Mouse (Mus musculus) mature B cell (primary cell): ENCODE measurements at regions not wholly inside any gene's neighbourhood (a gene's known extent, or its start where the extent isn't known, plus 50 kb on each side); places are given as distances from the start of the nearest gene placed in this dataset.

Experiments used
- in situ Hi-C: fragments of 300-500 bp; cut with MboI; formaldehyde crosslinking; loops from 2 replicates; pipeline ENCODE4 v1.14.3; 2019

DNA sequence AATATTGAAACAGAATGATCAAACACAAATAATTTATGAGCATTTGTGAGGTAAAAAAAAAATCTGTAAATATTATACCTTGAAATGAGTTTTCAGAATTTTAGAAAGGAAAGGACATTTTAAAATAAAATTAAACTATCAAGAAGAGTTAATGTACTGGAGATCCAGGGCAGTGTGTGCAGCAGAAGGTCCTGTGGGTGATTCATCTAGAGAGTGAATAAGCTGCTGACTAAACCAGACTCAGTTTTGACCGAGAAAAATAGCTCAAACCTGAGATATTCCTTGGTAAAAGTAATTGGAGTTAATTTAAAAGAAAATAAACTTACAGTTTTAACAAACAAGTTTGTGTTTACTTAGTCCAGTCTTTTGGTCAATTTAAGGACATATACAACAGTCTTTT, 1118.6 kb upstream of the Celf2 start:
- in situ Hi-C loops: no loop called here

- in situ Hi-C loops: no loop called here
These were observed 1119.3 kb upstream of the Celf2 start for GRCm38 (mm10) chr2:8628485-8629208.

DNA sequence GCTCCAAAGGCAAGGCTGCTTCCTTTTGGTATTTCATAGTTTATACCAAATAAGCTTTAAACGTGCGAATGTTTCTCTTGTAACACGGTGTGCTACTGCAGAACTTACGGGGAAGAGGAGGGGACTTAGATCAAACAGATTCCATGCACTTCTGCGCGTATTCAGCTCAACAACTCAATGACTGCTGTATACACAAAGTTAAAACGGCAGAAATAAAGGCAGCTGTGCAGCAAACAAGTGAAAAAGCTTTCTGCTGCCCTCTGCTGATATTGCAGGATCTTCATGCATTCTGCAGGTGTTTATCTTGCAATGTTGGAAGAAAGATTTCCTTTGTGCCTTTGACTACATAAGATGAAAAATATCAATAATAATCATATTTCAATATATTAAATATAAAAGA, 1128.7 kb upstream of the Celf2 start:
- in situ Hi-C loops: no loop called here

GRCm38 (mm10) chr2:8639282-8639681, 1129.9 kb upstream of the Celf2 start:
- in situ Hi-C loops: no loop called here

DNA sequence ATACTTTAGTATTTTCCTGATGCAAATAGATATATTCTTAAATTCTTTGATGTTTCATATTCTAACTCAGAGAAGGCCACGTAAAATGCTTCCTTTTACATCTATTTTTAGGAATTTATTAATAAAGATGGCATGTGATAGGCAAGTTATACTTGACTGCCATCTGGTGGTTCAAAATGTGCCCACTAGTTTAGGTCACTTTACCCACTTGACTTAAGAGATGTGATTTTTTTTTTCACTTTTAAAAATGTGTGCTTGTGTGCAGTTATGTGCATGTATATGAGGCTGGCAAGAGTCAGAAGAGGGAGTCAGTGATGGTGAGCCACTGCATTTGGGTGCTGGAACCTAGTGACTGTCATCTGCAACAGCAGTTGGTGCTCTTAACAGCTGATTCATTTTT, 1136.1 kb upstream of the Celf2 start:
- in situ Hi-C loops: no loop called here

GRCm38 (mm10) chr2:8660544-8660943, 1151.2 kb upstream of the Celf2 start:
- in situ Hi-C loops: no loop called here

DNA sequence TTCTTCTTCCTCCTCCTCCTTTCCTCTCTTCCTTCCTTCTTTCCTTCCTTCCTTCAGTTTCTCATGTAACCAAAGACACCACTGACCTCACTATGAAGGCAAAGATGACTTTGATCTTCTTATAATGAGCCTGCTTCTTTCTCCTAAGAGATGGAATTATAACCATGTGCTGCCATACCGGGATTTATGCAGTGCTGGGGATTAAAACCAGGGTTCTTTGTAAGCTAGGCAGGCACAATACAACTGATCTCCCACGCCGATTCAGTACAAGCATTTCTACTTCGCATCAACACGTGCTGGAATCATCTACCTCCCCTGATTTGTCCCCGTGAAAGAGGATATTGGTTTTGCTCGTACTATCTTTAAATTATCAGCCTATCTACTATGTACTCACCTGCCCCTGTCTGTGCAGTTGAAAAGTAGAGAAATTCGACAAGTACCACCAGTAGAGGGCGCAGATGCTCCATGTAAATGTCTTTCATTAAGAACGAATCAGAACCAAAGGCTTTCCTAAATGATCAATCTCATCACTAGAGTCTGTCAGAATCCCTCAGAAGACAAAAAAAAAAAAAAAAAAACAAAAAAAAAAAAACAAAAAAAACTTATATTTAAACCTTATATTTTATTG, 1164.5 kb upstream of the Celf2 start:
- in situ Hi-C loops: no loop called here

DNA sequence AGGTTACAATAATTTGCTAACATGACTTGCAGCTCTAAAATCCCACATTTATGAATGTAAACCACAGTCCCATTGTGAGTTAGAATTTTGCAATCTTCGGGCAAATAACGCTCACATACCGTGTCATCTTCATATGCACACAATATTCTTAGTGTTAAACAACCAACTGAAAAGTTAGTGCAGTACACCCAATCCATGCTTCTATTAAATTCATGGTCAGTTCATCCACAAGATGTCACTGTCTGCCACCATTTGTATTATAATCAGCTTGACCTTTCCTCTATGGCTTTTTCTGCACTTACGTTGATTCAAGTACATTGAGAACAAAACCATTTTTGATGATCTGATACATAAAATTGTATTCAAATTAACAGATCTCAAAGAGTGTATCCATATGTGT, 1166.2 kb upstream of the Celf2 start:
- in situ Hi-C loops: loop anchor here (25.0 kb wide), 2 partner anchors 1337 to 1612 kb away; no protein-coding TSS in a partner anchor

GRCm38 (mm10) chr2:8676546-8676945, 1167.2 kb upstream of the Celf2 start:
- in situ Hi-C loops: loop anchor here (25.0 kb wide), 2 partner anchors 1336 to 1611 kb away; no protein-coding TSS in a partner anchor

GRCm38 (mm10) chr2:8690846-8691643, 1181.7 kb upstream of the Celf2 start:
- in situ Hi-C loops: loop anchor here (25.0 kb wide), 2 partner anchors 1321 to 1596 kb away; no protein-coding TSS in a partner anchor

- in situ Hi-C loops: no loop called here
These were observed 1151.7 kb upstream of the 4930412O13Rik start for GRCm38 (mm10) chr2:8729306-8729705.

DNA sequence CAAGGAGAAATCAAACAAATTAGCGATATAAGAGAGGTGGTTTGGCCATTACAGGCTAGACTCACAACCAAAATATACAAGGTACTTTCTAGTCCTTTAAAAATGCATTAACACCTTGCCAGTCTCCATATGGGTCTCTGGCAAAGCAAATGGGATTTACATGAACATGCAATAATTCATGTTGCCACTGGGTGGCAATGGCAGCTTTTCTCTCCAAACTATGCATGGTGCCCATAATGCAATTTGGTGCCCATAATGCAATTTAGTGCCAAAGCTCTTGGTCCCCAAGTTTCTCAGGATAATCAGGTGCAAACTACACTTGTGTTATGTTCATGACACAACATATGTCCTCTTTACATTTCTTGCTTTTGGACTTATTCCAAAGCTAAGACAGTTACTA, 1126.9 kb upstream of the 4930412O13Rik start:
- in situ Hi-C loops: no loop called here

- in situ Hi-C loops: no loop called here
These were observed 1124.5 kb upstream of the 4930412O13Rik start for GRCm38 (mm10) chr2:8756546-8756945.

- in situ Hi-C loops: no loop called here
These were observed 1110.4 kb upstream of the 4930412O13Rik start for GRCm38 (mm10) chr2:8770636-8771035.

DNA sequence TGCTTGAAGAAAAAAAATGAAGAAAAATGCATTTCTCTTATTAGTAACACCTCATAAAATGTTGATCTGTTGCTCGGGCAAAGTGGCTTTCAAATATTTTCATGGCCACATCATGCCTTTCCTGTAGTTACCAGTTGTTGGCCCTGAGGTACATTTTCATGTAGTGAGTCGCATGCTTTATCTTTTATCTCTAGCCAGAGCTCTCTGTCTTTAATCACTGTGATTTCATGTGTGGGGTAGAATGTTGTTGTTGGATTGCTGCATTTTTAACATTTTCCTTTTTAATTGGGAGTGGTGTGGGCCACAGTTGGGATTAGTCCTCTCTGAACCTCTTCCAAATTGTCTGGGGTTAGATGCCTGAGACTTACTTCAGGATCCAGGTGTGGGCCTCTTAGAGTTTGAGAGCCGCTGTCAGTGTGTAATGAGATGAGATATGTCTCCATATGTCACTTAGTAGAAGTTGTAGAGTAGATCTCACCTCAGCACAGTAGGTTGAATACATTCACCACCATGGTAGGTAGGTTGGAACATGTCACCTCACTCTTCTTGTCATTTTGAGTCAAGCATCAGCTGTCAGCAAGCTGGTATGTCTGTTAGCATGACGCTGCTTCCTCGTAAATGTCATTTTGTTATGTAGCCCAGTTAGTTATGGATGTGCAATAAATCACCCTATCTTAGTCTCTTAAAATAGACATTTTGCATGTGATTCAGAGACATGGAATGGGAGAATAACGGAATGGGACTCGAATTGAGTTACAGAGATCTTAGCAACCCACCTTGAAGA, 1099.7 kb upstream of the 4930412O13Rik start:
- in situ Hi-C loops: no loop called here

DNA sequence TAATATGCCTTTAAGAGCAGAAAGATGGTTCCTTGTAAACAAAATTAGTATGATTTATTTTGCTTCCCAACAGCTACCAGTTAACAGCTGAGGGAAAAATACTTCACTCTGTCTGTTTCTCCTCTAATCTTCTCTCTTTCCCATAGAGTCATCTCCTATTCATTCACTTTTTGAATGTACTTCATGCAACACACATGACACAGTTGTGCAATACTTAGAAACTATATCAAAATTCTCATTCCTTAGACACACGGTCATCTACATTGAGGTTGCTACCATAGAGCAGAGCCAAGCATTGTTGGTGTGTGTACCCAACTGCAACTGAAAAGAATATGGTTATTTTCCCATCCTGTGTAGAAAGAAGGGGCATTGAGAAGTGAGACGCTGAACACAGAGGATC, 1098.8 kb upstream of the 4930412O13Rik start:
- in situ Hi-C loops: no loop called here

DNA sequence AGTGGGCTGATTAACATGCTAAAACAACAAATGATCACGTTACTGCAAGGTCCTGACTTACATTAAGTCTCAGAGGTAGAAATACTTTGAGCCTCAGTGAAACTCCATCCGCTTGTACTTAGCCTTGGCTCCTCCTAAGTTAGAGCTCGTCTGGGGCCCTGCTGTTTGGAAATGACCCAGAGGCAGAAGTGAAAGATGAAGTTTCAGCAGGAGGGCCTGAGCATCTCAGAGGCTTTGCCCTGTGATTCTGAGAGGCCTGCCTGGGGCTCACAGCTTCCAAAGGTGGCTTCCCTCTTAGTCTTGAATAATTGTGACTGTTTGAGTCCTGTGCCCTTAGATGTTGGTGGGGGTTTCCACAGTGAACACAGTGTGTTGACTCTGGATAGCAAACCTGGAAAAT, 1079.0 kb upstream of the 4930412O13Rik start:
- in situ Hi-C loops: no loop called here

DNA sequence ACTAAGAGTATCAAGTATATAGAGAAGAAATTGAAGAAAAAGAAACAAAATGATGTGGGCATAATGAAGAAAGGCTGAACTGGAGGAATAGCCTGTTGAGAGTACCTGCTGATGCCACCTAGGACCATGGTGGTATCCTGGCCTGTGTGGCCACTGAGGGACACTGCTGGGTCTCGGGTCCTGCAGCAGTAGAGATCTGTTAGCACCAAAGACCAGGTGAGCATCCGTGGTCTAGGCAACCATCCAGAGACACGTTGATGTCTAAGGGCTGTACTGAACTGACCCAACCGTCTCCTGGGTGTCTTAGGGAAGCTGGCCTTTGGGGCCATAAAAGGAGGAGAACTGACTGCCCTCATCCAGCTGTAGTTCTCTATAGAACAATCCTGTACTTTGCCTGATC, 1071.4 kb upstream of the 4930412O13Rik start:
- in situ Hi-C loops: no loop called here

GRCm38 (mm10) chr2:8818127-8818526, 1062.9 kb upstream of the 4930412O13Rik start:
- in situ Hi-C loops: no loop called here

DNA sequence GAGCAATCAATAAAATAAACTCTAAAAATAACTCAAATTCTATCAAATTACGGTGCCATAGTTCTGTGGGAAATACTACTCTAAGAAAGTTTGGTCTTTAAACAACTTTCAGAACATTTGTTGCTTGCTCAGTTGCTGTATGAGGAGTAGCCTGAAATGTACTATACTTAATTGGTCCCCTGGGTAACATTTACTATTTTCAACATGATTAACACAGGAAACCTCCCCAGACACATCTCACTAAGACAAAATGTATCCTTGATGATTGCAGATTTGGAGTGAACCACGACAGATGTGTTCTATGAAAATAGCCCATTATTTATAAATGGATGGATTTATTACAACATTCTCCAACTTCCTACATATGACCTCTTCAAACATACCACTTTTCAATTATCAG, 1055.6 kb upstream of the 4930412O13Rik start:
- in situ Hi-C loops: no loop called here
